Mouse (Mus musculus) testis, adult 2 months (tissue): ENCODE measurements around the gene Olfr1221. TPM values are rescaled to one million over a fixed set of nuclear protein-coding genes. Genes with fewer than 3 reads are reported as not detected.

ENCODE experiments used
- H3K27ac ChIP-seq: fragments of 200-500 bp; 2 replicates; pipeline ENCODE4 v1.5.1; 2012; ENCODE audit warnings: low read depth, low read length; ENCODE audit not compliant: control insufficient read depth, insufficient read depth
- H3K27me3 ChIP-seq: fragments of 200-500 bp; 2 replicates; pipeline ENCODE4 v1.6.1; 2012; ENCODE audit warnings: mild to moderate bottlenecking, low read length, moderate library complexity; ENCODE audit not compliant: control insufficient read depth, insufficient read depth
- H3K36me3 ChIP-seq: fragments of 200-500 bp; 2 replicates; pipeline ENCODE4 v1.6.1; 2012; ENCODE audit warnings: mild to moderate bottlenecking, low read length; ENCODE audit not compliant: control insufficient read depth, insufficient read depth
- H3K4me1 ChIP-seq: fragments of 200-500 bp; 2 replicates; pipeline ENCODE4 v1.6.1; 2012; ENCODE audit warnings: low read length; ENCODE audit not compliant: control insufficient read depth, insufficient read depth
- H3K4me3 ChIP-seq: fragments of 200-500 bp; 2 replicates; pipeline ENCODE4 v1.5.1; 2012; ENCODE audit warnings: low read depth, mild to moderate bottlenecking, low read length, moderate library complexity, mixed read lengths; ENCODE audit not compliant: control insufficient read depth
- CTCF ChIP-seq: fragments of 200-500 bp; IDR thresholded peaks from 2 replicates; pipeline ENCODE4 v1.5.1; 2012; ENCODE audit warnings: low read depth, mild to moderate bottlenecking, inconsistent platforms, low read length, moderate library complexity; ENCODE audit not compliant: control insufficient read depth, insufficient read depth, insufficient replicate concordance
- POLR2A ChIP-seq: fragments of 200-500 bp; IDR thresholded peaks from 2 replicates; pipeline ENCODE4 v1.6.1; 2012; ENCODE audit warnings: low read depth, mild to moderate bottlenecking, inconsistent platforms, low read length, moderate library complexity; ENCODE audit not compliant: control insufficient read depth
- polyA plus RNA-seq: library from polyadenylated mRNA; depleted of rRNA; stranded (reverse); fragments of >200 nt; gene quantifications from 2 replicates; pipeline ENCODE4 v1.2.3, GENCODE M21; 2012; rRNA removed

Olfr1221 gene
- polyA plus RNA-seq, 1 experiment: not detected

DNA sequence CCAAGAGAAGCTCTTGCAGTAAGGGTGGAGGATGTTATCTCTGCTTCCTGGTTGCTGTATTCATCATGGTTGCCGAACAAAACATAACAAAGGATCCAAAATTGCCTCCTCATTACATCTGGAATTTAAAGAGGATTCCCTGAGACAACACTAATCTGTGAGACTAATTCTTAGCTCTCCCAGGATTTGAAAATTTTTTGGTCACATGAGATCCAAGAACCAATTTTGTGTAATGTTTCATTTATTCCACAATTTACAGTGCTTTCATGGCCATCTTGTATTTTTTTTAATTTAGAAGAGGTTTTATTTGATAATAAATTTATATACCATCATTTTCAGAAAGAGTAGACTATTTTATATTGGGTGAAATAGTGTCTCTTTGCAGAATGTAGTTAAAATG, 33.7 kb downstream of the Olfr1221 start, which contains the start of gene Olfr1219:
Gene Olfr1219 (minus strand): TSS at position 101 of the 400 bp plus-strand sequence.
- TF ChIP-seq POLR2A (no peak), CTCF (no peak)
- H3K27ac ChIP-seq: no peak within 1 kb of the TSS
- H3K4me3 ChIP-seq: no peak within 1 kb of the TSS
- H3K36me3 ChIP-seq: no peaks in the 10 kb centered on the region
- H3K27me3 ChIP-seq: no peaks in the 10 kb centered on the region
- H3K4me1 ChIP-seq: no peaks in the 10 kb centered on the region

DNA sequence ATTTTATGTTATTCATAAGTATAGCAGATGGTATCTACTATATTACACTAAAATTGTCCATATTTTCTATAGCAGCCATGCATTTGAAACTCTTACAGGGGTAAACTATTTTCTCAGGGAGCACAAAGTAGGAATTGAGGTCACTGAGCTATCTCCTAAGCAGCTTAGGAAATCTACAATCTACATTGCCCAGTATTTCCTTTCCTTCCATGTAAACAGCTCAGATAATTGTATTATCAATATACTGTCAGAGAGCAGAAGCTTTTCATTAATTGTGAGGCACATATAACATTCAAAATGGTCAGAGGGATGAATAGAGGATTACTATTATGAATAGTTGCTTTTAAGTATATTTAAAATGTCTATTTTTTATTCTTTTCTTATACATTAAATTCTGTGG, 35.6 kb downstream of the Olfr1221 start:
- TF ChIP-seq POLR2A: no peak
- Histone ChIP-seq H3K36me3 (no peaks in the 10 kb centered on the region), H3K4me1 (no peaks in the 10 kb centered on the region), H3K27me3 (no peaks in the 10 kb centered on the region), H3K27ac (no peak overlapping the region), H3K4me3 (no peak overlapping the region)

- Histone ChIP-seq H3K27me3 (no peaks in the 10 kb centered on the region), H3K27ac (no peak within 1 kb of the TSS), H3K4me3 (no peak within 1 kb of the TSS), H3K4me1 (no peaks in the 10 kb centered on the region), H3K36me3 (no peaks in the 10 kb centered on the region)
- TF ChIP-seq POLR2A: no peak
- TF ChIP-seq CTCF: no peak
These were observed 56.0 kb downstream of the Olfr1221 start, which contains the start of gene Olfr1218 for GRCm38 (mm10) chr2:89061087-89061486. Olfr1218 (minus strand) TSS chr2:89061187.

Other genes starting within 250 kb of the Olfr1221 start
- not detected in 2 replicates for gene Olfr1208, start 215.0 kb downstream of the Olfr1221 start, polyA plus RNA-seq
- gene Olfr1209, start 202.1 kb downstream of the Olfr1221 start, polyA plus RNA-seq: not detected in 2 replicates
- gene Olfr1211, start 179.2 kb downstream of the Olfr1221 start, polyA plus RNA-seq: not detected in 2 replicates
- gene Olfr1212, start 163.3 kb downstream of the Olfr1221 start, polyA plus RNA-seq: not detected in 2 replicates
- not detected in 2 replicates for gene Gm13762, start 137.0 kb downstream of the Olfr1221 start, polyA plus RNA-seq
- gene Olfr1214, start 124.6 kb downstream of the Olfr1221 start, polyA plus RNA-seq: not detected in 2 replicates
- gene Olfr1215, start 110.3 kb downstream of the Olfr1221 start, polyA plus RNA-seq: not detected in 2 replicates
- gene Olfr1216, start 98.9 kb downstream of the Olfr1221 start, polyA plus RNA-seq: not detected in 2 replicates
- gene Olfr1217, start 85.2 kb downstream of the Olfr1221 start, polyA plus RNA-seq: not detected in 2 replicates
- not detected in 2 replicates for gene Olfr1218, start 56.1 kb downstream of the Olfr1221 start, polyA plus RNA-seq
- not detected in 2 replicates for gene Olfr1219, start 33.8 kb downstream of the Olfr1221 start, polyA plus RNA-seq
- gene Olfr1220, start 10.4 kb downstream of the Olfr1221 start, polyA plus RNA-seq: not detected in 2 replicates
- not detected in 2 replicates for gene Olfr1222, start 15.8 kb upstream of the Olfr1221 start, polyA plus RNA-seq
- gene Olfr1223, start 34.3 kb upstream of the Olfr1221 start, polyA plus RNA-seq: not detected in 2 replicates
- not detected in 2 replicates for gene Olfr1224-ps1, start 46.8 kb upstream of the Olfr1221 start, polyA plus RNA-seq
- gene Olfr1225, start 57.4 kb upstream of the Olfr1221 start, polyA plus RNA-seq: not detected in 2 replicates
- gene Olfr1226, start 82.8 kb upstream of the Olfr1221 start, polyA plus RNA-seq: not detected in 2 replicates
- not detected in 2 replicates for gene Olfr1228, start 136.8 kb upstream of the Olfr1221 start, polyA plus RNA-seq
- not detected in 2 replicates for gene Olfr1229, start 170.7 kb upstream of the Olfr1221 start, polyA plus RNA-seq
- not detected in 2 replicates for gene Olfr1230, start 180.0 kb upstream of the Olfr1221 start, polyA plus RNA-seq
- not detected in 2 replicates for gene Olfr1231, start 189.8 kb upstream of the Olfr1221 start, polyA plus RNA-seq
- gene Olfr1232, start 212.4 kb upstream of the Olfr1221 start, polyA plus RNA-seq: not detected in 2 replicates
- 0.14 TPM in 1 of 2 replicates, not detected in the other for gene Olfr1233, start 225.1 kb upstream of the Olfr1221 start, polyA plus RNA-seq
- not detected in 2 replicates for gene Olfr1234, start 247.6 kb upstream of the Olfr1221 start, polyA plus RNA-seq